Mouse (Mus musculus): ENCODE results near the gene Aqp1. TPM values are rescaled to one million over a fixed set of nuclear protein-coding genes. Genes with fewer than 3 reads are reported as not detected.

The Aqp1 gene
- polyA plus RNA-seq, 1 experiment from 2014 or later: 6.4 TPM

DNA sequence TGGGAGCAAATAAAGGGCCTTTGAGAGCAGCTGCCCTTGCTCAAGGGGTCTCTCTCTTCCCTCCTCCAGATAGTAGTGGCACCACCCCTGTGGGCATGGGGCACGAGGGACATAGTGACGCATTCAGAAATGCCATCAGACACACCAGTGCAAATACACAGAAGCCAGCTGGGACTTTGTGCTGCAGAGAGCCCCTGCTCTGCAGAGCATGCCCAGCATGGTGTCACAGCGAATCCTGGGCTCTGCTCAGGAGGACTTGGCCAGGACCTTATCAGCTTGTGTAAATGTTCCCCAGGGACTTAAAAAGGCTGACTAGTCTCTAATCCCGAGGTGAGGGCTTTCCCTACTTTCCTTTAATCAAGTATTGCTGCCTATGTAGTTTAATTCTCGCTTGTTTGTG is 5.5 kb downstream of the Aqp1 start:
- no peaks in the 10 kb centered on the region for H3K9me3 ChIP-seq (ENCODE audit: control insufficient read depth, low read length)
- H3K27ac ChIP-seq (ENCODE audit: low read length): no peak overlapping the region
- H3K9ac ChIP-seq (replicated peaks; ENCODE audit: low read depth, low read length): no peak overlapping the region
- H3K27me3 ChIP-seq (replicated peaks; ENCODE audit: control insufficient read depth, insufficient read depth, low read length): no peaks in the 10 kb centered on the region
- no peak overlapping the region for H3K4me3 ChIP-seq (replicated peaks; ENCODE audit: low read length)
- no peak for ATAC-seq
- H3K36me3 ChIP-seq (ENCODE audit: control insufficient read depth, insufficient read depth): no peaks in the 10 kb centered on the region
- no peaks in the 10 kb centered on the region for H3K4me1 ChIP-seq (replicated peaks; ENCODE audit: control insufficient read depth, insufficient read depth, low read length)
- 24% methylated on average over 5 of the region's 5 CpGs for WGBS
- no peak overlapping the region for H3K4me2 ChIP-seq (ENCODE audit: low read length)

DNA sequence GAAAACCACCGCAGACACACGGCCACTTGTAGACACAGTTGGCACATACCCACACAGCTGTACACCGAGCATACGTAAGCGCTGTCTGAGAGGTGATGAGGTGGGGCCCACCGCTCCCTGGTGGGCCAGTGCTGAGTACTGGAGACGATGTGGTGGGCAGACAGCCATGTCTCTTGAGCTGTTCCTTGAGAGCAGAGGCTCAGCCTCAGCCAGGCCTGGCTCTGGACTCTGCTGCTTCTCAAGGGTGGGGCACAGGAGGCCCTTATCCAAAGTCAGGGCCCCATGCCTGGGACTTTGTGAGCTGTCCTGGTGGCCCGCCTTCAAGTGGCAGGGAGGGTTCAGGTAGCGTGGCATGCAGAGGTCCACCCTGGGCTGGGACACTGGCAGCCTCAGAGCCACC is 6.1 kb downstream of the Aqp1 start:
- WGBS: 60% methylated on average over 9 of the region's 9 CpGs
- ATAC-seq: no peak; the same call in 1 of the 2 replicates

DNA sequence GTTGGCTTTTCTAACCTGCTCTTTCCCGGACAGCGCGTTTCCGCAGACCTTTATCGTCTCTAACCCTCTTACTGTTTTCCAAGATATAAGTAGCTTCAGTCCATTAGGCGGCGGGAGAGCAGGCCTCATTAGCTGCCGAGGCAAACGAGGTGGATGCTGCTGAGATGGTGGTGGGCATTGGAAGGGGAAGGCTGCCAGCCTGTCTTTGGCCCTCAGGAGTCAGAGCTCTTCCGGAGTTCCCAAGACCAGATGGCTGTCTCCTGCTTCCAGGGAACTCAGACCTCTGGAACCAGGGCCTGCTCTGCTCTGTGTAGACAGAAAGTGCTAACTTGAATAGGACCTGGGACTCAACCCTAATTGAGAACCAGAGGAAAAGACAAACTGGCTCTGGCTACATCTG is 7.2 kb downstream of the Aqp1 start:
- Histone ChIP-seq H3K27me3 (replicated peaks; ENCODE audit: control insufficient read depth, insufficient read depth, low read length) (no peaks in the 10 kb centered on the region), H3K9me3 (ENCODE audit: control insufficient read depth, low read length) (no peaks in the 10 kb centered on the region), H3K4me2 (ENCODE audit: low read length) (no peak overlapping the region), H3K4me1 (replicated peaks; ENCODE audit: control insufficient read depth, insufficient read depth, low read length) (no peaks in the 10 kb centered on the region), H3K36me3 (ENCODE audit: control insufficient read depth, insufficient read depth) (no peaks in the 10 kb centered on the region), H3K4me3 (replicated peaks; ENCODE audit: low read length) (no peak overlapping the region), H3K27ac (ENCODE audit: low read length) (no peak overlapping the region), H3K9ac (replicated peaks; ENCODE audit: low read depth, low read length) (no peak overlapping the region)
- ATAC-seq: no peak
- WGBS: 65% methylated on average over 10 of the region's 10 CpGs

More for the DNA sequence above, 6.1 kb downstream of the Aqp1 start:
- no peaks in the 10 kb centered on the region for H3K4me1 ChIP-seq (replicated peaks; ENCODE audit: control insufficient read depth, insufficient read depth, low read length)
- no peaks in the 10 kb centered on the region for H3K27me3 ChIP-seq (replicated peaks; ENCODE audit: control insufficient read depth, insufficient read depth, low read length)
- no peaks in the 10 kb centered on the region for H3K36me3 ChIP-seq (ENCODE audit: control insufficient read depth, insufficient read depth)
- H3K4me2 ChIP-seq (ENCODE audit: low read length): no peak overlapping the region
- no peaks in the 10 kb centered on the region for H3K9me3 ChIP-seq (ENCODE audit: control insufficient read depth, low read length)
- H3K4me3 ChIP-seq (replicated peaks; ENCODE audit: low read length): no peak overlapping the region
- H3K9ac ChIP-seq (replicated peaks; ENCODE audit: low read depth, low read length): no peak overlapping the region
- no peak overlapping the region for H3K27ac ChIP-seq (ENCODE audit: low read length)

DNA sequence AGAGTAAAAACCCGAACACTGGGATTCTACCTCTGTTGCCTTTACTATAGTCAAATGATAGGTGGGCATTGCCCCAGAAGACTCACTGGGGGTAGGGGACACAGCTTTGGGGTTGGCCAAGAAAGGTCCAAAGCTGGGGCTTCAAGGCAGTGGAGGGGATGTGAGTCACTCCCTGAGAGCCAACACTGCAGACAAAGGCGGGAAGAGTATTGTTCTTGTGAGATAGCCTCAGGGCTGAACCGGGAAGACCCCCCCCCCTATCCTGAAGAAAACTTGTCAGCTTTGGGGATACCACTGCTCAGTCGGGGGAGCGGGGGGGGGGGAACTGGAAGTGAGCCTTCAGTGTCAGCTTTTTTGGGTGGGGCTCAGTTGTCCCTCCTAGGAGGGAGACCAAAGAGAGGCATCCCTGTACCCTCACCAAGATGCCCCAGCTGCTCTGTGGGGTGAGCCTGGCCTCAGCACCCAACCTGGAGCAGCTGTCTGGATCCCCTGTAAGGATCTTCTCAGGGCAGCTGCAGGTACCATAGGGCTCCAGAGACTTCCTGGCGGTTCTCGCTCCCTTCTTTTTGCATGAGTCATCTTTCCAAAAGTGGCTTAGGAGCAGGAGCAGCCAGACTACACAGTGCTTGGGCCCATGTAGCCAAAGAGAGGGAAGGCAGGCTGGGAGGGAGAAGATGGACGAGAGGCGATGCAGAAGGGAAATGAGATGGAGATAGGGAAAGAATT is 8.2 kb downstream of the Aqp1 start:
- ATAC-seq: no peak
- Histone ChIP-seq H3K4me2 (ENCODE audit: low read length) (no peak overlapping the region), H3K4me1 (replicated peaks; ENCODE audit: control insufficient read depth, insufficient read depth, low read length) (no peaks in the 10 kb centered on the region), H3K9me3 (ENCODE audit: control insufficient read depth, low read length) (no peaks in the 10 kb centered on the region), H3K27ac (ENCODE audit: low read length) (no peak overlapping the region), H3K4me3 (replicated peaks; ENCODE audit: low read length) (no peak overlapping the region), H3K27me3 (replicated peaks; ENCODE audit: control insufficient read depth, insufficient read depth, low read length) (no peaks in the 10 kb centered on the region), H3K36me3 (ENCODE audit: control insufficient read depth, insufficient read depth) (no peaks in the 10 kb centered on the region), H3K9ac (replicated peaks; ENCODE audit: low read depth, low read length) (no peak overlapping the region)
- 88% methylated on average over 9 of the region's 9 CpGs for WGBS

DNA sequence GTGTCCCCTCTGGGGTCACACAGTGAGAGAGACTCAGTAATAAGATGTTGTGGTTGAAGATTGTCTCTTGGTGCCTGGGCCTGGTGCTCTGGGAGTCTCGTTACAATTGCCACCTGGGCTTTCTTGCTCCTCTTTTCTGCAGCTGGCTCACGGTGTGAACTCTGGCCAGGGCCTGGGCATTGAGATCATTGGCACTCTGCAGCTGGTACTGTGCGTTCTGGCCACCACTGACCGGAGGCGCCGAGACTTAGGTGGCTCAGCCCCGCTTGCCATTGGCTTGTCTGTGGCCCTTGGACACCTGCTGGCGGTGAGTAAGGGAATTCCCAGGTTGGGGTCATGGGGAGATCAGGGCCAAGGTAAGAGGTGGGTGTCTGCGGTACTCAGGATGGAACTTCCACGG is 9.0 kb downstream of the Aqp1 start:
- WGBS: 89% methylated on average over 10 of the region's 10 CpGs
- H3K9me3 ChIP-seq (ENCODE audit: control insufficient read depth, low read length): peaks cover 4% of the 10 kb centered on the region; the same call in 1 of the 2 replicates
- no peak for ATAC-seq
- H3K27me3 ChIP-seq (replicated peaks; ENCODE audit: control insufficient read depth, insufficient read depth, low read length): no peaks in the 10 kb centered on the region
- no peak overlapping the region for H3K27ac ChIP-seq (ENCODE audit: low read length)
- H3K4me3 ChIP-seq (replicated peaks; ENCODE audit: low read length): no peak overlapping the region
- H3K4me2 ChIP-seq (ENCODE audit: low read length): no peak overlapping the region
- no peaks in the 10 kb centered on the region for H3K36me3 ChIP-seq (ENCODE audit: control insufficient read depth, insufficient read depth)
- no peak overlapping the region for H3K9ac ChIP-seq (replicated peaks; ENCODE audit: low read depth, low read length)
- H3K4me1 ChIP-seq (replicated peaks; ENCODE audit: control insufficient read depth, insufficient read depth, low read length): no peaks in the 10 kb centered on the region

DNA sequence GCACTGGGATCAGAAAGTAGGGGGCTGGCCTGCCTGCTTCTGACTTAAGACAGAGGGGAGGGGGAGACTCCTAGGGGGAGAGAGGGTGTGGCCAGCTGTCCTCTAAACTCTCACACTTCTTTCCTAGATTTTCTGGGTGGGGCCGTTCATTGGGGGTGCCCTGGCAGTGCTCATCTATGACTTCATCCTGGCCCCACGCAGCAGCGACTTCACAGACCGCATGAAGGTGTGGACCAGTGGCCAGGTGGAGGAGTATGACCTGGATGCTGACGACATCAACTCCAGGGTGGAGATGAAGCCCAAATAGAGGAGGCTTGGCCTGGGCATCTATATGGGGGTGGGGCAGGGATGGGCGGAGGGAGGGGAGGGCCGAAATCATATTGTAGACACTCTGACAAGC is 10.3 kb downstream of the Aqp1 start:
- peaks cover 4% of the 10 kb centered on the region; the same call in 1 of the 2 replicates for H3K9me3 ChIP-seq (ENCODE audit: control insufficient read depth, low read length)
- H3K4me2 ChIP-seq (ENCODE audit: low read length): no peak overlapping the region
- no peak overlapping the region for H3K27ac ChIP-seq (ENCODE audit: low read length)
- no peak for ATAC-seq
- no peaks in the 10 kb centered on the region for H3K4me1 ChIP-seq (replicated peaks; ENCODE audit: control insufficient read depth, insufficient read depth, low read length)
- no peak overlapping the region for H3K4me3 ChIP-seq (replicated peaks; ENCODE audit: low read length)
- WGBS: 85% methylated on average over 7 of the region's 7 CpGs
- no peak overlapping the region for H3K9ac ChIP-seq (replicated peaks; ENCODE audit: low read depth, low read length)
- no peaks in the 10 kb centered on the region for H3K27me3 ChIP-seq (replicated peaks; ENCODE audit: control insufficient read depth, insufficient read depth, low read length)
- H3K36me3 ChIP-seq (ENCODE audit: control insufficient read depth, insufficient read depth): no peaks in the 10 kb centered on the region

DNA sequence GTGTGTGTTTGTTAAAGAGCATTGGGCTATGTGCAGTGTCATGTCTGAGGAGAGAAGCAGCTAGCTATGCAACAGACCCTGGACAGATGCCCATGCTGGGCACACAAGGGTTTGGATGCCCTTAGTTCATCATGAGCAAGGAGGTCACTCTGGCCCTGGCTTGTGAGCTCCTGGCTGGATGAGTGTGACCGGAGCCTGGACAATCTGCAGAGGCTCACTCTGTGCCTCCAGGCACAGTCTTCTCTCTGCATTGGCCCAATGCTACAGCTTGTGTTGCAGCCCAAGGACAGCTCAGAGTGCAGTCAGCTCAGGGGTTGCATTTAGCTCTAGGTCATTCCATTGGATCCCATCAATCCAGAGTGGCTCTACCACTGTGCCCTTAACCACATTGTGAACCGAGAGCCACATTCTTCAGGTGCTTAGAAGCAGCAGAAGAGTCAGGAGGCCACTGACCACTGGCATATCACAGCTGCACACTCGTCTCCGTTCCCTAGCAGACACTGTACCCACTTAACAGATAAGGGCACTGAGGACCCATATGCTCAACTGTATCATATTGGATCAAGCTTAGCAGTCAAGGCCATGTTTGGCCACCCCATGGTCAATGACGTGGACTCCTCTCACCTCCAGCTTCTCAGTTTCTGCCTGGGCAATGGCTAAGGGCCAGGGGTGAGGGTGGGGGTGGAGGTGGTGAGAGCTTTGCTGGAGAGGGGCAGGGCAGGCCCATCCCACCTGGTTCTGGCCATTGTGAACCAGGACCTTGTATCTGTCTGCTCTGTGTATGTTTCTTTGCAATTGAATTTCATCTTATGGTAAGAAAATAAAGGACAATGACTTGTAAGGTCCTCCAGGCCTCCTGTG is 11.7 kb downstream of the Aqp1 start:
- H3K27me3 ChIP-seq (replicated peaks; ENCODE audit: control insufficient read depth, insufficient read depth, low read length): no peaks in the 10 kb centered on the region
- H3K4me3 ChIP-seq (replicated peaks; ENCODE audit: low read length): no peak overlapping the region
- H3K9me3 ChIP-seq (ENCODE audit: control insufficient read depth, low read length): peaks cover 4% of the 10 kb centered on the region; the same call in 1 of the 2 replicates
- 93% methylated on average over 5 of the region's 5 CpGs for WGBS
- no peak overlapping the region for H3K27ac ChIP-seq (ENCODE audit: low read length)
- H3K4me1 ChIP-seq (replicated peaks; ENCODE audit: control insufficient read depth, insufficient read depth, low read length): no peaks in the 10 kb centered on the region
- H3K9ac ChIP-seq (replicated peaks; ENCODE audit: low read depth, low read length): no peak overlapping the region
- no peak overlapping the region for H3K4me2 ChIP-seq (ENCODE audit: low read length)
- no peak for ATAC-seq
- H3K36me3 ChIP-seq (ENCODE audit: control insufficient read depth, insufficient read depth): no peaks in the 10 kb centered on the region

DNA sequence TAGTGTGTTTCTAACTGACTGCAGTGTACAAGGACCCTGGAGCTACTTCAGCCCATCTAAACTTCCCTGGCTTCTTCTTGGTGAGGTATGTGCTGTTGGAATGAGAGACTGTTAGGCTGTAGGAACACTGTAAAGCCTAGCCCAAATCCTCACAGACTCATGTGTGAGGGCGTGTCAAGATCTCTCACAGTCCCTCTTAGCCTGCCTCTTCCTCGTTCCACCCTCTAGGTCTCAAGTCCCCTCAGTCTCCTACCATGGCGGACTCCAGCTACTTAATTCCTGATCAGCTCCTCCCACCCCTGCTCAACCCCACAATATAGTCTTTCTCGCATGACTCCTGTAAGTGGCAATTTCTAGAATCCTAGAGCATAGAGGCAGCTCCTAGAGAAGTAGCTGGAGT is 13.0 kb downstream of the Aqp1 start:
- peaks cover 4% of the 10 kb centered on the region; the same call in 1 of the 2 replicates for H3K9me3 ChIP-seq (ENCODE audit: control insufficient read depth, low read length)
- WGBS: 90% methylated on average over 4 of the region's 4 CpGs
- no peak overlapping the region for H3K9ac ChIP-seq (replicated peaks; ENCODE audit: low read depth, low read length)
- H3K27ac ChIP-seq (ENCODE audit: low read length): no peak overlapping the region
- no peak overlapping the region for H3K4me3 ChIP-seq (replicated peaks; ENCODE audit: low read length)
- no peaks in the 10 kb centered on the region for H3K36me3 ChIP-seq (ENCODE audit: control insufficient read depth, insufficient read depth)
- H3K4me1 ChIP-seq (replicated peaks; ENCODE audit: control insufficient read depth, insufficient read depth, low read length): no peaks in the 10 kb centered on the region
- no peak overlapping the region for H3K4me2 ChIP-seq (ENCODE audit: low read length)
- ATAC-seq: no peak
- no peaks in the 10 kb centered on the region for H3K27me3 ChIP-seq (replicated peaks; ENCODE audit: control insufficient read depth, insufficient read depth, low read length)

DNA sequence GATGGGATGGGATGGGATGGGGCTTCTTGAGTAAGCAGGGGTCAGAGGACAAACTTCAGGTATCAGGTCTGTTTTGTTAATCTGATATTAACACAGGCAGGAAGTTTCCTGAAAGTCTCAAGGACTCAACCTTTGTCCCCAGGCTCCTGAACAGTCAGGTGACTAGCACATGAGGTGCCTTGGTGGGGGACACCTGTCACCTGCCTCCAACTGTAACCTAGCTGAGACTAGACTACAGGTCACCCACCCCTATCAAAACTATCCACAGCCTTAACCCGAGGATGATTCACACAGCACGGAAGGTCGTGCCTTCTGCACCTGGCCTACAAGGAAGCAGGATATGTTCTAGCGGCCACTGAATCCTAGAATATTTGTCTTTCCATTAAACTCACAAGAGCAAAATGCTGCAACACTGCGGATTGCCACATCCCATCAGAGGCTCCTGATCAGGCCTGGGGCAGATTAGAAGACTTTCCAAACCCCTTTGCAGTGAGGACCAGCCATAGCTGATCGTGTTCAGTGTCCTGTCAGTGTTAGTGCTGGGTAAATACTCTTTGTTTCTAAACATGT is 14.2 kb downstream of the Aqp1 start:
- peaks cover 4% of the 10 kb centered on the region; the same call in 1 of the 2 replicates for H3K9me3 ChIP-seq (ENCODE audit: control insufficient read depth, low read length)
- WGBS: 93% methylated on average over 6 of the region's 6 CpGs
- no peaks in the 10 kb centered on the region for H3K4me1 ChIP-seq (replicated peaks; ENCODE audit: control insufficient read depth, insufficient read depth, low read length)
- no peaks in the 10 kb centered on the region for H3K27me3 ChIP-seq (replicated peaks; ENCODE audit: control insufficient read depth, insufficient read depth, low read length)
- H3K4me3 ChIP-seq (replicated peaks; ENCODE audit: low read length): no peak overlapping the region
- no peaks in the 10 kb centered on the region for H3K36me3 ChIP-seq (ENCODE audit: control insufficient read depth, insufficient read depth)
- no peak overlapping the region for H3K4me2 ChIP-seq (ENCODE audit: low read length)
- H3K9ac ChIP-seq (replicated peaks; ENCODE audit: low read depth, low read length): no peak overlapping the region
- no peak for ATAC-seq
- no peak overlapping the region for H3K27ac ChIP-seq (ENCODE audit: low read length)
